In the genomic region with DNA sequence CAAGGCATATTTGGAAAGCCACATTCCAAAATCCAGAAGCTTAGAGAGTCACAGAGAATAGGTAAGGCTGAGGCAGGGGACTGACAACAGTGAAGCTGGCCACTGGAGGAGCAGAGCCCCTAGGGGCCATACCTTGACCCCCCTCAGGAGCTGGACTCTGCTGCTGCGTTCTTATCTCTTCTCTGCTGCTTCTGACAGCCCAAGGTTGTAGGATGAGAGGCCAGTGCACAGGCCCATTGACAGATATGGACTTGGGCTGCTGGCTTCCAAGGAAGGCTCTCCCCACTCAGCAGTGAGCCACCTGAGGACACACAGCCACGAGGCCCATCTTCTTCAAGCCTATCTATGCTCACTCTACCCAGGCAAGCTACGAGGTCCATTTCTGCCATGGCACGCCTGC, we compare ENCODE assay signal across 1 mouse cellular context.
TF ChIP-seq lines count a peak whose summit lies in the region.

No protein-coding gene starts in this region.

TF ChIP-seq in myocyte, 11 proteins besides CTCF, POLR2A, EP300 and RAD21:
- TF ChIP-seq MYOD1 (IDR thresholded peaks at IDR 0.05; ENCODE audit: control insufficient read depth in 1 of 3, insufficient read length in 2 of 3, low read depth in 2 of 3) (no peak), CEBPB (IDR thresholded peaks at IDR 0.05; ENCODE audit: insufficient read depth, poor library complexity, severe bottlenecking) (no peak), E2F4 (IDR thresholded peaks at IDR 0.05; ENCODE audit: insufficient read depth) (no peak)
TF ChIP-seq in myocyte: peak in this region for 0.
